Mouse (Mus musculus): ENCODE measurements at regions not wholly inside any gene's neighbourhood (a gene's known extent, or its start where the extent isn't known, plus 50 kb on each side); places are given as distances from the start of the nearest gene placed in this dataset.

DNA sequence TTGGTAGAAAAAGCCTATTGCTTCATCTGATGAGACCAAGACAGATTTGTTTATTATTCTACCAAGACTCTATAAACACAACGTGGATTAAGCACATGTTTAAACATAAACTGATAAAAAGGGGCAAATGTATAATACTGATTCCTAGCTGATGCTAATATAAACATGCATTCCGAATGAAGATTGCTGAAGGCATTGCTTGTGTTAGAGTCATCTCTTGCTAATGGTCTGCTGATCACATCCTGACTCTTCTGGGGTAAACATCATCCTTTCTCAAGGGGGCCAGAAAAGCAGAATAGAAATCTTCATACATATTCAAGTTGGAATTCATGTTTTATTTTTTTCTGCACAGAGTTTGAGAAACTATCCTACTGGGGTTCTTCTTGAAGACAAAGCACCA, 369.6 kb downstream of the Epha7 start:
- ATAC-seq, result no peak
- Histone ChIP-seq H3K27me3 (ENCODE audit: control insufficient read depth, insufficient read depth, low read depth, low read length) (no peaks in the 10 kb centered on the region), H3K36me3 (ENCODE audit: control insufficient read depth, insufficient read depth, low read length) (no peaks in the 10 kb centered on the region), H3K27ac (ENCODE audit: low read length) (no peak overlapping the region), H3K4me1 (ENCODE audit: control insufficient read depth, insufficient read depth, low read length) (no peaks in the 10 kb centered on the region), H3K4me2 (ENCODE audit: low read length) (no peak overlapping the region), H3K9me3 (replicated peaks; ENCODE audit: control insufficient read depth, low read length, poor library complexity, severe bottlenecking) (no peaks in the 10 kb centered on the region), H3K9ac (ENCODE audit: low read depth, low read length) (no peak overlapping the region), H3K4me3 (ENCODE audit: low read depth, low read length) (no peak overlapping the region)
- 72% methylated on average over 2 of the region's 2 CpGs for WGBS

GRCm38 (mm10) chr4:29183411-29183810, 370.5 kb downstream of the Epha7 start:
- no peaks in the 10 kb centered on the region for H3K27me3 ChIP-seq (ENCODE audit: control insufficient read depth, insufficient read depth, low read depth, low read length)
- H3K4me3 ChIP-seq (ENCODE audit: low read depth, low read length), result no peak overlapping the region
- no peak for ATAC-seq
- H3K9ac ChIP-seq (ENCODE audit: low read depth, low read length), result no peak overlapping the region
- H3K4me2 ChIP-seq (ENCODE audit: low read length), result no peak overlapping the region
- H3K4me1 ChIP-seq (ENCODE audit: control insufficient read depth, insufficient read depth, low read length), result no peaks in the 10 kb centered on the region
- no peak overlapping the region for H3K27ac ChIP-seq (ENCODE audit: low read length)
- no peaks in the 10 kb centered on the region for H3K9me3 ChIP-seq (replicated peaks; ENCODE audit: control insufficient read depth, low read length, poor library complexity, severe bottlenecking)
- no peaks in the 10 kb centered on the region for H3K36me3 ChIP-seq (ENCODE audit: control insufficient read depth, insufficient read depth, low read length)

DNA sequence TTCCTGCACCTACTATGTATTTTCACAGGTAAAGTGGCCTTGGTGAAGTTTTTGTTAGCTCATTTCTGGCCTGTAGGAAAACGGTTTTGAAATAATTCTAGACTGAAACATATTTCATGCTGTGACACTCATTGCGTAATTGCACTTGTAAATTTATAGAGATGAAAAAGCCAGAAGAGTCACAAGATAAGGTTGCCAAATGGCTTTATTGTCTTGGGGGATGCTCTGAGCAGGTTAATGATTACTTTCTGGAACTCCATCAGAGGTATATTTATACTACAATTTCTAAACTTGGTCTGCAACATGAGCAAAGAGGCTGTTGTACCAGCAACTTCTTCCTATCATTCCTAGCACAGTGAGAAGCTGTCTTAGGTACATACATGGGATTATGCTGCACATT, 370.9 kb downstream of the Epha7 start:
- ATAC-seq, result no peak
- Histone ChIP-seq H3K27ac (ENCODE audit: low read length) (no peak overlapping the region), H3K27me3 (ENCODE audit: control insufficient read depth, insufficient read depth, low read depth, low read length) (no peaks in the 10 kb centered on the region), H3K9ac (ENCODE audit: low read depth, low read length) (no peak overlapping the region), H3K4me3 (ENCODE audit: low read depth, low read length) (no peak overlapping the region), H3K4me2 (ENCODE audit: low read length) (no peak overlapping the region), H3K36me3 (ENCODE audit: control insufficient read depth, insufficient read depth, low read length) (no peaks in the 10 kb centered on the region), H3K9me3 (replicated peaks; ENCODE audit: control insufficient read depth, low read length, poor library complexity, severe bottlenecking) (no peaks in the 10 kb centered on the region), H3K4me1 (ENCODE audit: control insufficient read depth, insufficient read depth, low read length) (no peaks in the 10 kb centered on the region)
- 88% methylated on average over 2 of the region's 2 CpGs for WGBS

GRCm38 (mm10) chr4:29200976-29201375, 388.0 kb downstream of the Epha7 start:
- Histone ChIP-seq H3K27me3 (ENCODE audit: control insufficient read depth, insufficient read depth, low read depth, low read length) (no peaks in the 10 kb centered on the region), H3K4me1 (ENCODE audit: control insufficient read depth, insufficient read depth, low read length) (no peaks in the 10 kb centered on the region), H3K9ac (ENCODE audit: low read depth, low read length) (no peak overlapping the region), H3K4me2 (ENCODE audit: low read length) (no peak overlapping the region), H3K4me3 (ENCODE audit: low read depth, low read length) (no peak overlapping the region), H3K27ac (ENCODE audit: low read length) (no peak overlapping the region), H3K9me3 (replicated peaks; ENCODE audit: control insufficient read depth, low read length, poor library complexity, severe bottlenecking) (no peaks in the 10 kb centered on the region), H3K36me3 (ENCODE audit: control insufficient read depth, insufficient read depth, low read length) (no peaks in the 10 kb centered on the region)
- ATAC-seq, result no peak
